Mouse (Mus musculus) embryonic fibroblast, embryonic 13.5 days (primary cell): ENCODE data around the gene Drg1.

Source experiments
- CTCF ChIP-seq: IDR thresholded peaks from 2 replicates; pipeline ENCODE4 v1.5.1; 2011; ENCODE audit warnings: mild to moderate bottlenecking, control low read depth, low read length, moderate library complexity, borderline replicate concordance; ENCODE audit not compliant: insufficient read depth
- POLR2A ChIP-seq: IDR thresholded peaks from 2 replicates; pipeline ENCODE4 v1.6.1; 2011; ENCODE audit warnings: low read depth, mild to moderate bottlenecking, control low read depth, low read length, moderate library complexity

DNA sequence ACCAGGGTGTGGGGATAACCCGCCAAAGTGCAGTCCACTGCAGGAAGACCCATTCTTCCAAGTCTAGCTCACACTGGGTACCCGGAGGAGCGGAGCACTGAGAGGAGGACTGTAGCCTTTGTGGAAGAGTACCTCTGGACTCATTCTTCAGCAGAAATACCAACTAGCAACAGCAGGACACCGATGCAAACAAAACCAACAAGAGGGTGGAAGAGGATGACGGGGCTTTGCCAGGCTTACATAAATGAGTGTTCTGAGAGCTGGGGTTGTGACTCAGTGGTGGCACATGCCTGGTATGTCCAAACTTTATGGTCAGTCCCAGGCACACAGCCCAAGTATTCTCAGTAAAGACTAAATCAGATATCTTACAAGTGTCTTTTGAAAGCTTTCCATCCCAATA, 34.9 kb upstream of the Drg1 start:
- no peak for TF ChIP-seq CTCF
- TF ChIP-seq POLR2A, result no peak
